Mouse (Mus musculus) heart, adult 11 months (tissue): ENCODE data around the gene Nfatc3.

Experiments used
- DNase-seq: peaks from one replicate; pipeline ENCODE4 v3.0.0; 2022

Gene Nfatc3

GRCm38 (mm10) chr8:106149025-106149424, 90.4 kb downstream of the Nfatc3 start:
- peak; percentile 97 for DNase-seq

- peak; percentile 100 for DNase-seq
Measured at GRCm38 (mm10) chr8:106149801-106150652, 91.4 kb downstream of the Nfatc3 start, which contains the start of gene Pla2g15. Gene Pla2g15 (plus strand): TSS chr8:106150399.

- no peak for DNase-seq
Measured at GRCm38 (mm10) chr8:106150653-106151000, 92.0 kb downstream of the Nfatc3 start.

- peak; percentile 87 for DNase-seq
Measured at GRCm38 (mm10) chr8:106151041-106151440, 92.4 kb downstream of the Nfatc3 start.

GRCm38 (mm10) chr8:106152876-106153275, 94.2 kb downstream of the Nfatc3 start:
- DNase-seq: peak; percentile 92

- DNase-seq: no peak
Measured at GRCm38 (mm10) chr8:106157419-106157818, 98.8 kb downstream of the Nfatc3 start.

- DNase-seq: peak; percentile 96
Measured at GRCm38 (mm10) chr8:106158381-106158780, 99.7 kb downstream of the Nfatc3 start.

- no peak for DNase-seq
Measured at GRCm38 (mm10) chr8:106159876-106160275, 101.2 kb downstream of the Nfatc3 start.

GRCm38 (mm10) chr8:106163251-106163650, 104.6 kb downstream of the Nfatc3 start:
- no peak for DNase-seq

- peak; percentile 93 for DNase-seq
Measured at GRCm38 (mm10) chr8:106165460-106165859, 106.8 kb downstream of the Nfatc3 start.

GRCm38 (mm10) chr8:106168356-106169016, 109.8 kb downstream of the Nfatc3 start, which contains the start of gene Slc7a6:
Gene Slc7a6 (plus strand): TSS chr8:106168857.
- DNase-seq: peak; percentile 99

- DNase-seq: peak; percentile 95
Measured at GRCm38 (mm10) chr8:106169017-106169933, 110.6 kb downstream of the Nfatc3 start.

GRCm38 (mm10) chr8:106169934-106170480, 111.4 kb downstream of the Nfatc3 start:
- DNase-seq: no peak

GRCm38 (mm10) chr8:106173566-106173965, 114.9 kb downstream of the Nfatc3 start:
- DNase-seq: no peak

GRCm38 (mm10) chr8:106176891-106177290, 118.3 kb downstream of the Nfatc3 start:
- no peak for DNase-seq

- no peak for DNase-seq
Measured at GRCm38 (mm10) chr8:106177594-106177993, 119.0 kb downstream of the Nfatc3 start.

- DNase-seq: no peak
Measured at GRCm38 (mm10) chr8:106178428-106178827, 119.8 kb downstream of the Nfatc3 start.
